Mouse (Mus musculus) CH12.LX (cell line): Measurements from ENCODE around the gene Nat14.

ENCODE experiments used
- CTCF ChIP-seq, 2 experiments: IDR thresholded peaks in 1 of 2; conservative IDR thresholded peaks in 1 of 2; 2 replicates each; pipeline ENCODE4 v1.5.1; 2011 to 2012; ENCODE audit warnings: low read depth in 2 of 2, low read length in 2 of 2, improper control_type of control experiment in 1 of 2, inconsistent platforms in 1 of 2, mild to moderate bottlenecking in 1 of 2, moderate library complexity in 1 of 2
- E2F4 ChIP-seq: IDR thresholded peaks from 2 replicates; pipeline ENCODE4 v1.6.1; 2011; ENCODE audit warnings: low read depth, low read length, improper control_type of control experiment; ENCODE audit not compliant: insufficient replicate concordance
- MYC ChIP-seq: IDR thresholded peaks from 2 replicates; pipeline ENCODE4 v1.6.1; 2011; ENCODE audit warnings: low read depth, mild to moderate bottlenecking, improper control_type of control experiment, low read length
- POLR2A ChIP-seq: IDR thresholded peaks from 2 replicates; pipeline ENCODE4 v1.6.1; 2011; ENCODE audit warnings: low read depth, mild to moderate bottlenecking, improper control_type of control experiment, low read length
- POLR2AphosphoS2 ChIP-seq: IDR thresholded peaks from 2 replicates; pipeline ENCODE4 v1.6.1; 2011; ENCODE audit warnings: low read depth, low read length, improper control_type of control experiment
- TCF12 ChIP-seq: IDR thresholded peaks from 2 replicates; pipeline ENCODE4 v1.6.1; 2014; ENCODE audit warnings: low read depth, mild to moderate bottlenecking, inconsistent platforms, low read length, improper control_type of control experiment
- ZC3H11A ChIP-seq: IDR thresholded peaks from 2 replicates; pipeline ENCODE4 v1.6.1; 2012; ENCODE audit warnings: low read depth, mild to moderate bottlenecking, inconsistent platforms, low read length, improper control_type of control experiment

DNA sequence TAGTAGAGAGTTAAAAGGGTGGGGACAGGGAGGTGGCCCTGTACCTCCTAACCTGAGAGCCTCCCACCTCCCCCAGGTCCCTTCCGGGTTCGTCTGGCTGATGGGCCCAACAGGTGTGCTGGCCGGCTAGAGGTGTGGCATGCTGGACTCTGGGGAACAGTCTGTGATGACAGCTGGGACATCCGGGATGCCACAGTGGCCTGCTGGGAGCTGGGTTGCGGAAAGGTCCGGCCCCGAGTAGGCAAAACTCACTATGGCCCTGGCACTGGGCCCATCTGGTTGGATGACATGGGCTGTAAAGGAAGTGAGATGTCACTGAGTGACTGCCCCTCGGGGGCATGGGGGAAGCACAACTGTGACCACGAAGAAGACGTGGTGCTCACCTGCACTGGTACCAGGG, 15.0 kb downstream of the Nat14 start:
- TF ChIP-seq CTCF (conservative IDR thresholded peaks at IDR 0.05 in 1 of 2, IDR thresholded peaks at IDR 0.05 in 1 of 2; ENCODE audit: low read depth in 2 of 2, low read length in 2 of 2) (no peak), POLR2AphosphoS2 (no peak), TCF12 (no peak), POLR2A (no peak), MYC (no peak), ZC3H11A (no peak), E2F4 (no peak)
